Mouse (Mus musculus): ENCODE results near the gene Lsamp. TPM values are rescaled to one million over a fixed set of nuclear protein-coding genes. Genes with fewer than 3 reads are reported as not detected.

The Lsamp gene
- total and polyA plus RNA-seq, 3 experiments = not detected

GRCm38 (mm10) chr16:40914141-40914540 lies 930.0 kb downstream of the Lsamp start:
- Histone ChIP-seq H3K27ac (ENCODE audit: insufficient read depth, low read depth) (no peak overlapping the region), H3K4me3 (replicated peaks in 1 of 3; ENCODE audit: low read depth in 2 of 3, low read length in 2 of 3, poor library complexity in 1 of 3) (no peak overlapping the region), H3K4me2 (ENCODE audit: insufficient read depth, low read depth, poor library complexity, severe bottlenecking) (no peak overlapping the region), H3K27me3 (replicated peaks) (no peaks in the 10 kb centered on the region), H3K9me3 (replicated peaks; ENCODE audit: low read length) (peaks cover 49% of the 10 kb centered on the region), H3K79me2 (replicated peaks; ENCODE audit: control insufficient read depth, extremely low read depth, insufficient read depth, poor library complexity, severe bottlenecking) (no peaks in the 10 kb centered on the region), H3K36me3 (replicated peaks in 1 of 2; ENCODE audit: control insufficient read depth in 1 of 2, insufficient read depth in 1 of 2, low read length in 1 of 2) (no peaks in the 10 kb centered on the region), H3K4me1 (ENCODE audit: control insufficient read depth in 1 of 2, insufficient read depth in 2 of 2) (no peaks in the 10 kb centered on the region), H3K9ac (ENCODE audit: insufficient read depth, low read depth) (no peak overlapping the region)
- no peak for DNase-seq (ENCODE audit: extremely low read depth)
- TF ChIP-seq MAZ (IDR thresholded peaks at IDR 0.05; ENCODE audit: low read depth, low read length) (no peak), UBTF (IDR thresholded peaks at IDR 0.05; ENCODE audit: low read depth, low read length) (no peak), RAD21 (IDR thresholded peaks at IDR 0.05; ENCODE audit: low read depth, low read length) (no peak), USF1 (IDR thresholded peaks at IDR 0.05; ENCODE audit: low read depth, low read length) (no peak), CHD1 (IDR thresholded peaks at IDR 0.05; ENCODE audit: low read depth, low read length) (no peak), SMC3 (IDR thresholded peaks at IDR 0.05; ENCODE audit: low read depth, low read length) (no peak), ETS1 (conservative IDR thresholded peaks at IDR 0.05; ENCODE audit: low read depth, low read length) (no peak), SIN3A (IDR thresholded peaks at IDR 0.05; ENCODE audit: low read length) (no peak), NELFE (IDR thresholded peaks at IDR 0.05; ENCODE audit: low read depth, low read length) (no peak), MAX (IDR thresholded peaks at IDR 0.05; ENCODE audit: low read length) (no peak), CTCF (conservative IDR thresholded peaks at IDR 0.05 in 1 of 2, IDR thresholded peaks at IDR 0.05 in 1 of 2; ENCODE audit: low read depth in 2 of 2, low read length in 2 of 2) (no peak), ELF1 (IDR thresholded peaks at IDR 0.05; ENCODE audit: low read depth, low read length) (no peak), MYC (IDR thresholded peaks at IDR 0.05; ENCODE audit: low read depth, low read length) (no peak), USF2 (conservative IDR thresholded peaks at IDR 0.05; ENCODE audit: low read depth, low read length) (no peak), ZMIZ1 (IDR thresholded peaks at IDR 0.05; ENCODE audit: low read depth, low read length) (no peak), MEF2A (IDR thresholded peaks at IDR 0.05; ENCODE audit: borderline replicate concordance, low read depth, low read length) (no peak), BHLHE40 (IDR thresholded peaks at IDR 0.05; ENCODE audit: low read depth, low read length) (no peak), POLR2A (IDR thresholded peaks at IDR 0.05; ENCODE audit: low read depth, low read length) (no peak), ZC3H11A (IDR thresholded peaks at IDR 0.05; ENCODE audit: low read depth, low read length) (no peak)
- in situ Hi-C loops (cut with MboI; ENCODE audit: low pct_ligation_motif_present, low pct_unique_long_range_greater_than_20kb, low sequenced_read_pairs) (no loop called here), dilution Hi-C loops (cut with MboI; ENCODE audit: extremely low pct_ligation_motif_present, extremely low pct_unique_long_range_greater_than_20kb, low sequenced_read_pairs) (no loop called here)

DNA sequence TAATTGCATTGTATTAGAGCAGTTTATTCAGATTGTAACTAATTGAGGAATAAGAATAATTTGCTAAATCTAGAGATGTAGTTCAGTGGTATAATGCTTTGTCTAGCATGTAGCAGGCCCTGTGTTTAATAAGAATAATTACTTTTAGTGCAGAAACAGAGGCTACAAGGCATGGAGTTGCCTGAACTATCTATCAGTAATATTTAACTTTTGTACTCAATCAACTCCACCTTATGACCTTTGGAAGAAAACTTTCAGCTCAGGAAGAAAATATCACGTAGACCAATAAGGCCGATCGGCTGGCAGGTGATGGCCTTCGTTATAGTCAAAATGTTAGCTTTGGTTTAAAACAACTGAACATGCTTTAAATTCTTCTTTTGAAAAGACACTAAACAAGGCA lies 946.4 kb downstream of the Lsamp start:
- Histone ChIP-seq H3K79me2 (replicated peaks; ENCODE audit: control insufficient read depth, extremely low read depth, insufficient read depth, poor library complexity, severe bottlenecking) (no peaks in the 10 kb centered on the region), H3K9ac (ENCODE audit: insufficient read depth, low read depth) (no peak overlapping the region), H3K4me1 (ENCODE audit: control insufficient read depth in 1 of 2, insufficient read depth in 2 of 2) (no peaks in the 10 kb centered on the region), H3K36me3 (replicated peaks in 1 of 2; ENCODE audit: control insufficient read depth in 1 of 2, insufficient read depth in 1 of 2, low read length in 1 of 2) (no peaks in the 10 kb centered on the region), H3K4me2 (ENCODE audit: insufficient read depth, low read depth, poor library complexity, severe bottlenecking) (no peak overlapping the region), H3K4me3 (replicated peaks in 1 of 3; ENCODE audit: low read depth in 2 of 3, low read length in 2 of 3, poor library complexity in 1 of 3) (no peak overlapping the region), H3K9me3 (replicated peaks; ENCODE audit: low read length) (peaks cover 55% of the 10 kb centered on the region), H3K27me3 (replicated peaks) (no peaks in the 10 kb centered on the region), H3K27ac (ENCODE audit: insufficient read depth, low read depth) (no peak overlapping the region)
- dilution Hi-C loops (cut with MboI; ENCODE audit: extremely low pct_ligation_motif_present, extremely low pct_unique_long_range_greater_than_20kb, low sequenced_read_pairs) (no loop called here), in situ Hi-C loops (cut with MboI; ENCODE audit: low pct_ligation_motif_present, low pct_unique_long_range_greater_than_20kb, low sequenced_read_pairs) (no loop called here)
- no peak for TF ChIP-seq ZMIZ1 (IDR thresholded peaks at IDR 0.05; ENCODE audit: low read depth, low read length)
- no peak for TF ChIP-seq RAD21 (IDR thresholded peaks at IDR 0.05; ENCODE audit: low read depth, low read length)
- TF ChIP-seq USF2 (conservative IDR thresholded peaks at IDR 0.05; ENCODE audit: low read depth, low read length) = no peak
- no peak for TF ChIP-seq NELFE (IDR thresholded peaks at IDR 0.05; ENCODE audit: low read depth, low read length)
- no peak for TF ChIP-seq E2F4 (IDR thresholded peaks at IDR 0.05; ENCODE audit: insufficient replicate concordance, low read depth, low read length)
- no peak for TF ChIP-seq EP300 (IDR thresholded peaks at IDR 0.05; ENCODE audit: low read length)
- TF ChIP-seq CHD1 (IDR thresholded peaks at IDR 0.05; ENCODE audit: low read depth, low read length) = no peak
- TF ChIP-seq ZNF384 (IDR thresholded peaks at IDR 0.05; ENCODE audit: low read depth, low read length) = no peak
- no peak for TF ChIP-seq HCFC1 (IDR thresholded peaks at IDR 0.05; ENCODE audit: low read depth, low read length)
- TF ChIP-seq PAX5 (IDR thresholded peaks at IDR 0.05; ENCODE audit: low read length) = no peak
- TF ChIP-seq MEF2A (IDR thresholded peaks at IDR 0.05; ENCODE audit: borderline replicate concordance, low read depth, low read length) = no peak
- no peak for TF ChIP-seq IRF4 (IDR thresholded peaks at IDR 0.05; ENCODE audit: low read depth, low read length)
- TF ChIP-seq CHD2 (IDR thresholded peaks at IDR 0.05; ENCODE audit: low read length) = no peak
- no peak for TF ChIP-seq POLR2A (IDR thresholded peaks at IDR 0.05; ENCODE audit: low read depth, low read length)
- TF ChIP-seq POLR2AphosphoS2 (IDR thresholded peaks at IDR 0.05; ENCODE audit: low read depth, low read length) = no peak
- no peak for TF ChIP-seq ELF1 (IDR thresholded peaks at IDR 0.05; ENCODE audit: low read depth, low read length)
- no peak for TF ChIP-seq USF1 (IDR thresholded peaks at IDR 0.05; ENCODE audit: low read depth, low read length)
- no peak for DNase-seq (ENCODE audit: extremely low read depth)
